Mouse (Mus musculus): ENCODE results near the gene Bcl2l12. TPM values are rescaled to one million over a fixed set of nuclear protein-coding genes. Genes with fewer than 3 reads are reported as not detected.
A peak's percentile ranks its signal among the peaks of the same experiment; 100 is the strongest.

Gene Bcl2l12
- polyA plus RNA-seq, 2 experiments, result 11.4 to 11.7 TPM

DNA sequence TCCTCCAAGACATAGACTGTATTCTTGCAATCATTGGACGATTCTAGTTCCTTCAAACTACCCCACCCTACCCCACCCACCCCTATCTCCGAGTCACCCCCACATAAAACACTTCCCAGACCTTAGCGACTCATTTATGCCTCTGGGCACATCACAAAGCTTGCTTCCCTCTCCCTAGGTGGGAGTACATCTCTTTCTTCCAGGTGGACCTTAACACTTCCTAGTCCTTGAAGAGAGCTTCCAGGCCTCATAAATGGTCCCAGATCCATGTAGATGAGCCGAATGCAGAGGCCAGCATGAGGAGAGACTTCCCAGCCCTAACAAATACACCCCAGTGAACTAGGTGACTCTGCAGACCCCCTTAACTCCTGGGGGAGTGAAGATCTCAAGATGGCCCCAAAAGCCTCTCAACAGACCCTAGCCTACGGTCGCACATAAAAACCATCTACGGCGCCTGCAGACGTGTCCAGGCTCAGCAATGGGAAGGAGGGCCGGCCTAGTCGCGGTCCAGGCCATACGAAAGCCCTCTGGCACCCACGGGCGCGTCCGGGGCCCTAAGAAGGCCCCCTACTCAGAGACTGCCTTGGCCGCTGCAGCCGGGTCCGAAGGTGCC is 16.9 kb upstream of the Bcl2l12 start:
- peaks cover 18 to 32% of the 10 kb centered on the region in 2 experiments for H3K4me1 ChIP-seq (replicated peaks; ENCODE audit: control insufficient read depth in 2 of 2, insufficient read depth in 2 of 2, low read length in 1 of 2)
- under 1% methylated on average over 20 of the region's 20 CpGs for WGBS (ENCODE audit: insufficient replicate concordance)
- no peaks in the 10 kb centered on the region for H3K9me3 ChIP-seq (ENCODE audit: control insufficient read depth, low read length)
- peaks cover 25% of the 10 kb centered on the region for H3K36me3 ChIP-seq (replicated peaks; ENCODE audit: control insufficient read depth, insufficient read depth, low read depth)
- peak overlapping the region; percentile 82 for H3K9ac ChIP-seq (replicated peaks)
- H3K27ac ChIP-seq, result peak overlapping the region; percentile 86
- DNase-seq (ENCODE audit: low read depth in 3 of 3, low spot score in 3 of 3), result peak in 1 of 3 experiments; percentile 40
- H3K4me3 ChIP-seq (ENCODE audit: insufficient read depth in 1 of 2, low read depth in 2 of 2, low read length in 2 of 2), result peak overlapping the region; percentile 78 to 96
- ATAC-seq (ENCODE audit: insufficient read depth), result no peak
- peaks cover 13% of the 10 kb centered on the region; the same call in 1 of the 2 replicates for H3K27me3 ChIP-seq (ENCODE audit: control insufficient read depth, insufficient read depth, low read length)
- TF ChIP-seq CTCF (IDR thresholded peaks at IDR 0.05; ENCODE audit: low read depth) (no peak), EP300 (IDR thresholded peaks at IDR 0.05; ENCODE audit: low read depth) (no peak)
- peak overlapping the region; percentile 89 for H3K4me2 ChIP-seq (ENCODE audit: low read depth)

DNA sequence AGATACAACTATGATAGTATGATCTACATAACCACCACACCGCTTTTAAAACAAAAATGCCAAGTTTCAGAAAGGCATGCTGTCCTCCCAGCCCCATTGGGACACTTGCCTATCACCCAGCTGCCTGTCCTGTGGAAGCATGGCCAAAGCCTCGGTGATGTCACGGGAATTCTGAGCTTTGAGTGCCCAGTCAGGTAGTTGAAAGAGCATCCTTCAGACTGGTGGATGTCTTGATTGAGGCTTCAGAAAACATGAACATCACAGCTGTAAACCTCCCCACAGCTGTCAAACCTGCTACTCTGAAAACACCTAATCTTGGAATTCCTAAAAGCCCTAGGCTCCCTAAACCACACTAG is 15.6 kb upstream of the Bcl2l12 start:
- Histone ChIP-seq H3K4me3 (ENCODE audit: insufficient read depth in 1 of 2, low read depth in 2 of 2, low read length in 2 of 2) (no peak overlapping the region), H3K36me3 (replicated peaks; ENCODE audit: control insufficient read depth, insufficient read depth, low read depth) (peaks cover 38% of the 10 kb centered on the region), H3K4me2 (ENCODE audit: low read depth) (peak overlapping the region; percentile 89), H3K4me1 (replicated peaks; ENCODE audit: control insufficient read depth in 2 of 2, insufficient read depth in 2 of 2, low read length in 1 of 2) (peaks cover 18 to 31% of the 10 kb centered on the region in 2 experiments), H3K9ac (replicated peaks) (no peak overlapping the region), H3K27me3 (ENCODE audit: control insufficient read depth, insufficient read depth, low read length) (peaks cover 7% of the 10 kb centered on the region; the same call in 1 of the 2 replicates), H3K9me3 (ENCODE audit: control insufficient read depth, low read length) (no peaks in the 10 kb centered on the region), H3K27ac (no peak overlapping the region; the same call in 1 of the 2 replicates)
- 88% methylated on average over 3 of the region's 3 CpGs for WGBS (ENCODE audit: insufficient replicate concordance)
- no peak for TF ChIP-seq EP300 (IDR thresholded peaks at IDR 0.05; ENCODE audit: low read depth)
- no peak for TF ChIP-seq CTCF (IDR thresholded peaks at IDR 0.05; ENCODE audit: low read depth)
- ATAC-seq (ENCODE audit: insufficient read depth) (no peak), DNase-seq (ENCODE audit: low read depth in 3 of 3, low spot score in 3 of 3) (no peak)

DNA sequence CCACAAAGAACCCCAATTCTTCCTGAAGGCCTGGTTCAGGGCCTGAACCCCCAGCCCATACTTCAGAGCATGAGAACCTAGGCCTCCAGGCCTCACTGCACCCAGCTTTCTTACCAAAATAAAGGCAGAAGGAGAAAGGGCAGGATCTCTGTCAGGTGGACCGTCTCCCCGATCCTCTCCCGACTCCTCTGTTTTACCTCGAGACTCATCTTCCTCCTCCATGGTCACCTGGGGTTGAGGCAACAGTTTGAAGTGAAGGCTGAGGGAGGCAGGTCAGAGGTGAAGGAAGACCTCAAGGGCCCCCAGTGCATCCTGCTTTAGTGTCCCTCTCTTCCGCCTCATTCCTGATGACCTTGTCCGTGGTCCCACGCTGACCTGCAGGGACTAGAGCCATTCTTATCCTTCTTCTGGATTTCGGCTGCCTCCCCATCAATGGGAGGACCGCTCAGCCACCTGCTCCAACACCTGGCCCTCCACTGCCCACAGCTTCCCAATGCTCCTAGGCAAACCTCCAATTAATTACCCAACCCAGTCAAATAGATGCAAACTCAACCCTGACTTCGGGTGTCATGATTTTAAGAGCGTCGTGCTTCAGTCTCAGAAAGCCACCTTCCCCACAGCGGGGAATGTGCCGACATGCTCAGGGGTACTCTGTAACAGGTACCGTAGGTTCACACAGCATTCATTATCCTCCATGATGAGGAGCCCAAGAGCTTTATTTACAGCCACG is 15.0 kb upstream of the Bcl2l12 start:
- TF ChIP-seq CTCF (IDR thresholded peaks at IDR 0.05; ENCODE audit: low read depth) (no peak), EP300 (IDR thresholded peaks at IDR 0.05; ENCODE audit: low read depth) (no peak)
- Histone ChIP-seq H3K9ac (replicated peaks) (peak overlapping the region; percentile 18), H3K9me3 (ENCODE audit: control insufficient read depth, low read length) (no peaks in the 10 kb centered on the region), H3K27me3 (ENCODE audit: control insufficient read depth, insufficient read depth, low read length) (peaks cover 4% of the 10 kb centered on the region; the same call in 1 of the 2 replicates), H3K36me3 (replicated peaks; ENCODE audit: control insufficient read depth, insufficient read depth, low read depth) (peaks cover 38% of the 10 kb centered on the region), H3K27ac (no peak overlapping the region; the same call in 1 of the 2 replicates), H3K4me1 (replicated peaks; ENCODE audit: control insufficient read depth in 2 of 2, insufficient read depth in 2 of 2, low read length in 1 of 2) (peaks cover 16 to 27% of the 10 kb centered on the region in 2 experiments), H3K4me2 (ENCODE audit: low read depth) (peak overlapping the region; percentile 89), H3K4me3 (ENCODE audit: insufficient read depth in 1 of 2, low read depth in 2 of 2, low read length in 2 of 2) (no peak overlapping the region)
- 88% methylated on average over 16 of the region's 16 CpGs for WGBS (ENCODE audit: insufficient replicate concordance)
- DNase-seq (ENCODE audit: low read depth in 3 of 3, low spot score in 3 of 3), result no peak
- ATAC-seq (ENCODE audit: insufficient read depth), result no peak

DNA sequence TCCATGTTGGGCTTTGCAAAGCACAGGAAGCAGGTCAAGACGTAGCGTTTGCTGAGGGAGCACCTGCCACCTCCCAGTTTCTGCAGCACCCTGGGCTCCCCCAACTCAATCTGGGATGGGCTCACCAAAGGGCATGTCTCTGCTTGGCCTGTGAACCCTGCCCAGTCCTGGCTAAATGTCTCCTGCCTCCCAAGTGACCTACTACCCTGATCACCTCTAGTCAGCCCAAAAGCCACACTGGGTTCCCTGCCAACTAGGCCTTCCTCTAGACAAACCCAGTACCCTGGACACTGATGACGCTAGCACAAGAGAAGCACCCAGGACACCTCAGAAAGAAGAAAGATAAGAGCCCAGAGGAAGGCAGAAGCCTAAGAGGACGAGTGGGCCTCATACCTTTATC is 14.3 kb upstream of the Bcl2l12 start:
- Histone ChIP-seq H3K9ac (replicated peaks) (no peak overlapping the region; the same call in 1 of the 2 replicates), H3K27ac (no peak overlapping the region), H3K4me2 (ENCODE audit: low read depth) (0 out of 2 replicates have a peak overlapping the region, but pooled peaks have one; percentile 13), H3K27me3 (ENCODE audit: control insufficient read depth, insufficient read depth, low read length) (no peaks in the 10 kb centered on the region), H3K36me3 (replicated peaks; ENCODE audit: control insufficient read depth, insufficient read depth, low read depth) (peaks cover 44% of the 10 kb centered on the region), H3K4me1 (replicated peaks; ENCODE audit: control insufficient read depth in 2 of 2, insufficient read depth in 2 of 2, low read length in 1 of 2) (peaks cover 13 to 22% of the 10 kb centered on the region in 2 experiments), H3K9me3 (ENCODE audit: control insufficient read depth, low read length) (no peaks in the 10 kb centered on the region), H3K4me3 (ENCODE audit: insufficient read depth in 1 of 2, low read depth in 2 of 2, low read length in 2 of 2) (no peak overlapping the region)
- DNase-seq (ENCODE audit: low read depth in 3 of 3, low spot score in 3 of 3), result no peak
- no peak for TF ChIP-seq EP300 (IDR thresholded peaks at IDR 0.05; ENCODE audit: low read depth)
- no peak for TF ChIP-seq CTCF (IDR thresholded peaks at IDR 0.05; ENCODE audit: low read depth)
- ATAC-seq (ENCODE audit: insufficient read depth), result no peak
- WGBS (ENCODE audit: insufficient replicate concordance), result 60% methylated on average over 4 of the region's 4 CpGs

DNA sequence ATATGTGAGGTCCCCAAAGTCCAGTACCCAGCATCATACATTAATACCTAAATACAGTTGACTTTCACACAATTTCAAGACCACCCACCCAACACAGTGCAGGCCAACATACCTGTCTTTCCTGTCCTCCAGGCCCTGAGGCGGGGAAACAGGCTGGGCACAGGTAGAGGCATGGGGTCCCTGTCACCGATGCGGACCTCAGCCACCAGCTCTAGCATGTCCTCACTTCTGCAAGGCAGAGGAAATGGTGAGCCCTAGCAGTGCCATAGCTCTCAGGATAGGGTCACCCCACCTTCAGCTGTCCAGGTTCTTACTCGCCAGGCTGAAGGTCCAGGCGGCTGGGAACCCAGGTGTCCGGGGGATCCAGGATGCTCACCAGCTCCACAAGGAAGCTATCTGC is 13.5 kb upstream of the Bcl2l12 start:
- H3K27me3 ChIP-seq (ENCODE audit: control insufficient read depth, insufficient read depth, low read length), result no peaks in the 10 kb centered on the region
- no peak overlapping the region for H3K4me3 ChIP-seq (ENCODE audit: insufficient read depth in 1 of 2, low read depth in 2 of 2, low read length in 2 of 2)
- H3K4me2 ChIP-seq (ENCODE audit: low read depth), result no peak overlapping the region
- no peak for ATAC-seq (ENCODE audit: insufficient read depth)
- DNase-seq (ENCODE audit: low read depth in 3 of 3, low spot score in 3 of 3), result no peak
- H3K9ac ChIP-seq (replicated peaks), result no peak overlapping the region
- 85% methylated on average over 6 of the region's 6 CpGs for WGBS (ENCODE audit: insufficient replicate concordance)
- peaks cover 52% of the 10 kb centered on the region for H3K36me3 ChIP-seq (replicated peaks; ENCODE audit: control insufficient read depth, insufficient read depth, low read depth)
- no peak overlapping the region for H3K27ac ChIP-seq
- H3K9me3 ChIP-seq (ENCODE audit: control insufficient read depth, low read length), result no peaks in the 10 kb centered on the region
- H3K4me1 ChIP-seq (replicated peaks; ENCODE audit: control insufficient read depth in 2 of 2, insufficient read depth in 2 of 2, low read length in 1 of 2), result peaks cover 13 to 22% of the 10 kb centered on the region in 2 experiments
- TF ChIP-seq CTCF (IDR thresholded peaks at IDR 0.05; ENCODE audit: low read depth) (no peak), EP300 (IDR thresholded peaks at IDR 0.05; ENCODE audit: low read depth) (no peak)

All from liver, embryonic 14.5 days (tissue).